Mouse (Mus musculus) G1E (cell line): ENCODE measurements around the gene Camta1.

ENCODE experiments used
- CTCF ChIP-seq: IDR thresholded peaks from 2 replicates; pipeline ENCODE4 v1.5.1; 2012; ENCODE audit warnings: low read depth, low read length, inconsistent platforms, mixed read lengths
- GATA1 ChIP-seq: IDR thresholded peaks from 2 replicates; pipeline ENCODE4 v1.6.1; 2012; ENCODE audit warnings: borderline replicate concordance, low read length, inconsistent platforms, mixed read lengths
- GATA2 ChIP-seq: IDR thresholded peaks from 2 replicates; pipeline ENCODE4 v1.6.1; 2012; ENCODE audit warnings: low read depth, low read length, inconsistent platforms, borderline replicate concordance

- no peak for TF ChIP-seq CTCF
- no peak for TF ChIP-seq GATA1
- no peak for TF ChIP-seq GATA2
Observed at GRCm38 (mm10) chr4:151128641-151129541, 732.8 kb downstream of the Camta1 start.
